ENCODE assay signal across 1 mouse cellular context in the genomic region with DNA sequence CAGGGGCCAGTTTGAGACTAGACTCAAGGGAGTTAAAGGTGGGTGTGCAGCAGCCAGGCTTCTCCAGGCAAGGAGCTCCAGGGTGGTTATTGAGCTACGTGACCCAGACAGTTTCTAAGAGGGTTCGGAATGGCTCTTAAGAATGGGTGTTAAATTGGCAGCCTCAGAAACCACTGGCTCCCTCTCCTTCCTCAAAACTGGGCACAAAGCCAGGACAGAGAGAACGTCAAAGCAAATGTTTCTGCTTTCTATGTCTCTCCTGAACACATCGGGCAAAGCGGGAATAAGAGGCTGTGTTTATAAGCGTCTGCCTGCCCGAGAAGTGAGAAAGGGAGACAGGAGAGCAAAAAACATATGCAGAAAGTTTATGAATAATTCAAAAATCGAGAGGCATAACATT.
TF ChIP-seq lines count a peak whose summit lies in the region.

No protein-coding gene starts in this region.

TF ChIP-seq in MEL, 35 proteins besides CTCF, POLR2A, EP300 and RAD21 (continued from another document):
- TF ChIP-seq BHLHE40 (IDR thresholded peaks at IDR 0.05; ENCODE audit: borderline replicate concordance, low read depth, low read length): no peak
- TF ChIP-seq USF1 (IDR thresholded peaks at IDR 0.05; ENCODE audit: low read depth, low read length): no peak
- no peak for TF ChIP-seq ETS1 (IDR thresholded peaks at IDR 0.05; ENCODE audit: low read depth, low read length)
- TF ChIP-seq ZC3H11A (IDR thresholded peaks at IDR 0.05; ENCODE audit: low read depth, low read length): no peak
- no peak for TF ChIP-seq ELF1 (IDR thresholded peaks at IDR 0.05; ENCODE audit: low read depth, low read length)
- no peak for TF ChIP-seq MAZ (IDR thresholded peaks at IDR 0.05; ENCODE audit: low read depth, low read length)
- TF ChIP-seq UBTF (IDR thresholded peaks at IDR 0.05; ENCODE audit: borderline replicate concordance, insufficient read depth, low read depth, low read length): no peak
